Mouse (Mus musculus): ENCODE results near the gene Ccdc148. TPM values are rescaled to one million over a fixed set of nuclear protein-coding genes. Genes with fewer than 3 reads are reported as not detected.

Gene Ccdc148
- polyA plus RNA-seq, 1 experiment = 0.27 TPM

- H3K4me1 ChIP-seq (ENCODE audit: control insufficient read depth, insufficient read depth, low read length) = peaks cover 2% of the 10 kb centered on the region; the same call in 1 of the 2 replicates
- H3K27ac ChIP-seq (ENCODE audit: insufficient read depth, low read depth, low read length) = no peak overlapping the region
- no peak overlapping the region for H3K4me3 ChIP-seq (ENCODE audit: insufficient read depth, low read length)
- TF ChIP-seq POLR2A (IDR thresholded peaks at IDR 0.05; ENCODE audit: borderline replicate concordance, low read depth, low read length) (no peak), CTCF (IDR thresholded peaks at IDR 0.05; ENCODE audit: low read depth, low read length) (no peak)
Measured at GRCm38 (mm10) chr2:59055615-59056145, 104.8 kb downstream of the Ccdc148 start.

DNA sequence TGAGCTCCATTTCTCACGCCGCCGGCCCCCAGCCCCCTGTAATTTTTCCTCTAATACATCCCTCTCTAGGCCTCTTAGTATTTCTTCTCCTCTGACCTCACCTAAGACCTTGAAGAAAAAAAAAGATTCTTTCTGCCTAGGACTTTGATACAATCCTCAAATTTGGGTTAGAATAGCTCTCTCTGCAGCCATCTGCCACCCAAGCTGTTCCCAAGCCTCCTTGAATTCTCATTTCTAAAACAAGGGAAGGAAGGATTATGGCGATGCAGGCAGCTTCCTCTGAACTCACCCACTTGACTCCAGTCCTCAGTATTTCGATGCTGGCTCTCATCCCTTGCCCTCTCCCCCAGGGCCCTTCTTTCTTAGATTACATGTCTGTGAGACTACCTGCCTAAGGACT, 106.1 kb downstream of the Ccdc148 start:
- no peak for TF ChIP-seq POLR2A (IDR thresholded peaks at IDR 0.05; ENCODE audit: borderline replicate concordance, low read depth, low read length)
- TF ChIP-seq CTCF (IDR thresholded peaks at IDR 0.05; ENCODE audit: low read depth, low read length) = no peak
- H3K4me1 ChIP-seq (ENCODE audit: control insufficient read depth, insufficient read depth, low read length) = peaks cover 2% of the 10 kb centered on the region; the same call in 1 of the 2 replicates
- H3K4me3 ChIP-seq (ENCODE audit: insufficient read depth, low read length) = no peak overlapping the region
- H3K27ac ChIP-seq (ENCODE audit: insufficient read depth, low read depth, low read length) = no peak overlapping the region

GRCm38 (mm10) chr2:59053461-59054039, 106.9 kb downstream of the Ccdc148 start:
- no peak overlapping the region for H3K27ac ChIP-seq (ENCODE audit: insufficient read depth, low read depth, low read length)
- peaks cover 2% of the 10 kb centered on the region; the same call in 1 of the 2 replicates for H3K4me1 ChIP-seq (ENCODE audit: control insufficient read depth, insufficient read depth, low read length)
- no peak overlapping the region for H3K4me3 ChIP-seq (ENCODE audit: insufficient read depth, low read length)
- TF ChIP-seq POLR2A (IDR thresholded peaks at IDR 0.05; ENCODE audit: borderline replicate concordance, low read depth, low read length) = no peak
- TF ChIP-seq CTCF (IDR thresholded peaks at IDR 0.05; ENCODE audit: low read depth, low read length) = no peak

GRCm38 (mm10) chr2:59050245-59050824, 110.1 kb downstream of the Ccdc148 start:
- TF ChIP-seq POLR2A (IDR thresholded peaks at IDR 0.05; ENCODE audit: borderline replicate concordance, low read depth, low read length) = no peak
- TF ChIP-seq CTCF (IDR thresholded peaks at IDR 0.05; ENCODE audit: low read depth, low read length) = no peak
- H3K27ac ChIP-seq (ENCODE audit: insufficient read depth, low read depth, low read length) = no peak overlapping the region
- H3K4me3 ChIP-seq (ENCODE audit: insufficient read depth, low read length) = no peak overlapping the region
- no peaks in the 10 kb centered on the region for H3K4me1 ChIP-seq (ENCODE audit: control insufficient read depth, insufficient read depth, low read length)

GRCm38 (mm10) chr2:59049686-59050085, 110.8 kb downstream of the Ccdc148 start:
- TF ChIP-seq POLR2A (IDR thresholded peaks at IDR 0.05; ENCODE audit: borderline replicate concordance, low read depth, low read length) (no peak), CTCF (IDR thresholded peaks at IDR 0.05; ENCODE audit: low read depth, low read length) (no peak)
- H3K27ac ChIP-seq (ENCODE audit: insufficient read depth, low read depth, low read length) = no peak overlapping the region
- H3K4me3 ChIP-seq (ENCODE audit: insufficient read depth, low read length) = no peak overlapping the region
- H3K4me1 ChIP-seq (ENCODE audit: control insufficient read depth, insufficient read depth, low read length) = no peaks in the 10 kb centered on the region

- no peak overlapping the region for H3K4me3 ChIP-seq (ENCODE audit: insufficient read depth, low read length)
- H3K27ac ChIP-seq (ENCODE audit: insufficient read depth, low read depth, low read length) = no peak overlapping the region
- H3K4me1 ChIP-seq (ENCODE audit: control insufficient read depth, insufficient read depth, low read length) = no peaks in the 10 kb centered on the region
- TF ChIP-seq POLR2A (IDR thresholded peaks at IDR 0.05; ENCODE audit: borderline replicate concordance, low read depth, low read length) (no peak), CTCF (IDR thresholded peaks at IDR 0.05; ENCODE audit: low read depth, low read length) (no peak)
Measured at GRCm38 (mm10) chr2:59048775-59049451, 111.6 kb downstream of the Ccdc148 start.

- no peak overlapping the region for H3K4me3 ChIP-seq (ENCODE audit: insufficient read depth, low read length)
- no peak for TF ChIP-seq CTCF (IDR thresholded peaks at IDR 0.05; ENCODE audit: low read depth, low read length)
- TF ChIP-seq POLR2A (IDR thresholded peaks at IDR 0.05; ENCODE audit: borderline replicate concordance, low read depth, low read length) = no peak
- no peak overlapping the region for H3K27ac ChIP-seq (ENCODE audit: insufficient read depth, low read depth, low read length)
- no peaks in the 10 kb centered on the region for H3K4me1 ChIP-seq (ENCODE audit: control insufficient read depth, insufficient read depth, low read length)
Measured at GRCm38 (mm10) chr2:59043313-59044032, 117.0 kb downstream of the Ccdc148 start.

- TF ChIP-seq POLR2A (IDR thresholded peaks at IDR 0.05; ENCODE audit: borderline replicate concordance, low read depth, low read length) (no peak), CTCF (IDR thresholded peaks at IDR 0.05; ENCODE audit: low read depth, low read length) (no peak)
- Histone ChIP-seq H3K27ac (ENCODE audit: insufficient read depth, low read depth, low read length) (no peak overlapping the region), H3K4me3 (ENCODE audit: insufficient read depth, low read length) (no peak overlapping the region), H3K4me1 (ENCODE audit: control insufficient read depth, insufficient read depth, low read length) (no peaks in the 10 kb centered on the region)
Measured at GRCm38 (mm10) chr2:59042616-59043015, 117.9 kb downstream of the Ccdc148 start.

GRCm38 (mm10) chr2:59036433-59036832, 124.0 kb downstream of the Ccdc148 start:
- H3K27ac ChIP-seq (ENCODE audit: insufficient read depth, low read depth, low read length) = no peak overlapping the region
- no peaks in the 10 kb centered on the region for H3K4me1 ChIP-seq (ENCODE audit: control insufficient read depth, insufficient read depth, low read length)
- H3K4me3 ChIP-seq (ENCODE audit: insufficient read depth, low read length) = no peak overlapping the region
- TF ChIP-seq POLR2A (IDR thresholded peaks at IDR 0.05; ENCODE audit: borderline replicate concordance, low read depth, low read length) = no peak
- TF ChIP-seq CTCF (IDR thresholded peaks at IDR 0.05; ENCODE audit: low read depth, low read length) = no peak
